Mouse (Mus musculus) G1E (cell line): ENCODE results near the gene Fmo6.

Experiments
- CTCF ChIP-seq: IDR thresholded peaks from 2 replicates; pipeline ENCODE4 v1.5.1; 2012; ENCODE audit warnings: low read depth, low read length, inconsistent platforms, mixed read lengths
- GATA1 ChIP-seq: IDR thresholded peaks from 2 replicates; pipeline ENCODE4 v1.6.1; 2012; ENCODE audit warnings: borderline replicate concordance, low read length, inconsistent platforms, mixed read lengths
- POLR2AphosphoS5 ChIP-seq: IDR thresholded peaks from 2 replicates; pipeline ENCODE4 v1.6.1; 2012; ENCODE audit warnings: low read depth, low read length, inconsistent platforms; ENCODE audit not compliant: insufficient replicate concordance

GRCm38 (mm10) chr1:162882681-162883080, 54.6 kb downstream of the Fmo6 start:
- no peak for TF ChIP-seq CTCF
- TF ChIP-seq POLR2AphosphoS5: no peak
- no peak for TF ChIP-seq GATA1
